Mouse (Mus musculus) erythroid progenitor cell, adult 5-6 weeks (primary cell): ENCODE measurements around the gene Fsd2. TPM values are rescaled to one million over a fixed set of nuclear protein-coding genes. Genes with fewer than 3 reads are reported as not detected.

Experiments used
- ATAC-seq: replicated peaks from 2 replicates; pipeline ENCODE4 v1.8.0; 2016; ENCODE audit warnings: moderate number of reproducible peaks, mild to moderate bottlenecking, moderate TSS enrichment, inconsistent platforms; ENCODE audit not compliant: poor library complexity, low FRiP score, severe bottlenecking
- total RNA-seq, 2 experiments: library from RNA; stranded (forward) in 1 of 2; stranded (reverse) in 1 of 2; fragments of 150-400 nt in 1 of 2; fragments of 186-747, 209-891 nt in 1 of 2; gene quantifications; 2 replicates each; pipeline versions ENCODE4 v1.2.3 to v1.2.4; 2015 to 2017; ENCODE audit warnings: low replicate concordance in 2 of 2

Fsd2 gene
- total RNA-seq, 2 experiments from 2014 or later = 0.84 TPM; not detected in 1

DNA sequence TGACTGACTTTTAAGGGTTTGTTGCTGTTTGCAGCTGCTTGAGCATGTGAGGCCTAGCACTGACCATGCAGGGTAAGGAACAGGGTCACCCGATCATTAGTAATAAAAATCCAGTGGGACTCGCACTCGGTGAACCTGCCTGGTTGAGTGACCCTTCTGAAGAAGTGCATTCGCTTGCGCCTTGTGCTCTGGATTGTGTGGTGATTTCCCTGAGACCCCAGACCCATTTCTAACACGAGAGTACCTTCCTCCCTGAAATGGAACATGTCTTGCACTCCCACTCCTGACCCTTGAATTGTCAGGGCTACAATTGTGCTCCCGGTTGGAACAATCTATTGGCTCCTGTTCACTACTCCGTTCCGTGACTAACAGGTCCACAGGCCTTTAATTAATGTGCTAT lies 74.1 kb downstream of the Fsd2 start:
- ATAC-seq = no peak

GRCm38 (mm10) chr7:81489649-81490048 lies 77.1 kb downstream of the Fsd2 start:
- ATAC-seq = no peak; the same call in 1 of the 2 replicates

Other genes with a start within 250 kb of the Fsd2 start
- 680 and 1,163 TPM in 2 replicates for gene Rps17, start 221.7 kb downstream of the Fsd2 start, total RNA-seq (2015; ENCODE audit: low replicate concordance)
- gene Rps17, start 221.7 kb downstream of the Fsd2 start, total RNA-seq (2017; ENCODE audit: low replicate concordance) = 771 and 878 TPM in 2 replicates
- gene Cpeb1, start 111.5 kb downstream of the Fsd2 start, total RNA-seq (2015; ENCODE audit: low replicate concordance) = 1.4 TPM in 1 of 2 replicates, not detected in the other
- gene Cpeb1, start 111.5 kb downstream of the Fsd2 start, total RNA-seq (2017; ENCODE audit: low replicate concordance) = not detected in 2 replicates
- gene Ap3b2, start 73.0 kb downstream of the Fsd2 start, total RNA-seq (2015; ENCODE audit: low replicate concordance) = not detected in 2 replicates
- not detected in 2 replicates for gene Ap3b2, start 73.0 kb downstream of the Fsd2 start, total RNA-seq (2017; ENCODE audit: low replicate concordance)
- gene BC048679, start 68.7 kb downstream of the Fsd2 start, total RNA-seq (2015; ENCODE audit: low replicate concordance) = not detected in 2 replicates
- gene BC048679, start 68.7 kb downstream of the Fsd2 start, total RNA-seq (2017; ENCODE audit: low replicate concordance) = not detected in 2 replicates
- 9.7 and 12.2 TPM in 2 replicates for gene Whamm, start 4.3 kb upstream of the Fsd2 start, total RNA-seq (2015; ENCODE audit: low replicate concordance)
- 13.3 and 16.6 TPM in 2 replicates for gene Whamm, start 4.3 kb upstream of the Fsd2 start, total RNA-seq (2017; ENCODE audit: low replicate concordance)
- gene Homer2, start 140.6 kb upstream of the Fsd2 start, total RNA-seq (2015; ENCODE audit: low replicate concordance) = 4.6 TPM in 1 of 2 replicates, not detected in the other
- 1.1 and 1.5 TPM in 2 replicates for gene Homer2, start 140.6 kb upstream of the Fsd2 start, total RNA-seq (2017; ENCODE audit: low replicate concordance)
- 18.4 and 39.3 TPM in 2 replicates for gene Ramac, start 196.0 kb upstream of the Fsd2 start, total RNA-seq (2015; ENCODE audit: low replicate concordance)
- gene Ramac, start 196.0 kb upstream of the Fsd2 start, total RNA-seq (2017; ENCODE audit: low replicate concordance) = 17.5 and 44.7 TPM in 2 replicates
- 5.0 TPM in 1 of 2 replicates, not detected in the other for gene 3110040N11Rik, start 222.5 kb upstream of the Fsd2 start, total RNA-seq (2015; ENCODE audit: low replicate concordance)
- 3.9 and 19.0 TPM in 2 replicates for gene 3110040N11Rik, start 222.5 kb upstream of the Fsd2 start, total RNA-seq (2017; ENCODE audit: low replicate concordance)